Mouse (Mus musculus) lung, postnatal 14 days (tissue): ENCODE measurements around the gene Hs6st1.
A peak's percentile ranks its signal among the peaks of the same experiment; 100 is the strongest.

Source experiments
- DNase-seq: peaks from one replicate; pipeline ENCODE4 v3.0.0; 2021

Hs6st1 gene

GRCm38 (mm10) chr1:36065761-36066150 is 2.4 kb upstream of the Hs6st1 start:
- no peak for DNase-seq

- no peak for DNase-seq
These were observed 1.8 kb upstream of the Hs6st1 start for GRCm38 (mm10) chr1:36066216-36066980.

GRCm38 (mm10) chr1:36067201-36067600 is 999 bp upstream of the Hs6st1 start:
- no peak for DNase-seq

GRCm38 (mm10) chr1:36067611-36068010 is 589 bp upstream of the Hs6st1 start:
- DNase-seq: no peak

- peak; percentile 61 for DNase-seq
These were observed 426 bp downstream of the Hs6st1 start for GRCm38 (mm10) chr1:36068531-36069120.

GRCm38 (mm10) chr1:36069291-36069771 is 1.1 kb downstream of the Hs6st1 start:
- no peak for DNase-seq

- DNase-seq: no peak
These were observed 2.0 kb downstream of the Hs6st1 start for GRCm38 (mm10) chr1:36070190-36070589.

GRCm38 (mm10) chr1:36070740-36071139 is 2.5 kb downstream of the Hs6st1 start:
- no peak for DNase-seq

GRCm38 (mm10) chr1:36071176-36071575 is 3.0 kb downstream of the Hs6st1 start:
- no peak for DNase-seq

- DNase-seq: no peak
These were observed 3.4 kb downstream of the Hs6st1 start for GRCm38 (mm10) chr1:36071611-36072010.

GRCm38 (mm10) chr1:36072588-36073556 is 4.7 kb downstream of the Hs6st1 start:
- DNase-seq: no peak

GRCm38 (mm10) chr1:36073566-36073965 is 5.4 kb downstream of the Hs6st1 start:
- no peak for DNase-seq

GRCm38 (mm10) chr1:36074197-36074596 is 6.0 kb downstream of the Hs6st1 start:
- DNase-seq: no peak

GRCm38 (mm10) chr1:36074968-36075367 is 6.8 kb downstream of the Hs6st1 start:
- DNase-seq: no peak

GRCm38 (mm10) chr1:36075652-36076051 is 7.5 kb downstream of the Hs6st1 start:
- no peak for DNase-seq

- no peak for DNase-seq
These were observed 8.9 kb downstream of the Hs6st1 start for GRCm38 (mm10) chr1:36077084-36077483.

- DNase-seq: no peak
These were observed 10.1 kb downstream of the Hs6st1 start for GRCm38 (mm10) chr1:36078250-36078649.

GRCm38 (mm10) chr1:36079679-36080078 is 11.5 kb downstream of the Hs6st1 start:
- DNase-seq: no peak

GRCm38 (mm10) chr1:36080974-36081373 is 12.8 kb downstream of the Hs6st1 start:
- DNase-seq: no peak

GRCm38 (mm10) chr1:36082184-36082583 is 14.0 kb downstream of the Hs6st1 start:
- DNase-seq: no peak

GRCm38 (mm10) chr1:36083554-36083953 is 15.4 kb downstream of the Hs6st1 start:
- no peak for DNase-seq

- DNase-seq: no peak
These were observed 16.9 kb downstream of the Hs6st1 start for GRCm38 (mm10) chr1:36085069-36085468.

- DNase-seq: no peak
These were observed 20.2 kb downstream of the Hs6st1 start for GRCm38 (mm10) chr1:36088367-36088766.
